Mouse (Mus musculus): ENCODE data around the gene Lrch1. TPM values are rescaled to one million over a fixed set of nuclear protein-coding genes. Genes with fewer than 3 reads are reported as not detected.

Lrch1 gene
- polyA plus RNA-seq, 1 experiment: 13.6 TPM

DNA sequence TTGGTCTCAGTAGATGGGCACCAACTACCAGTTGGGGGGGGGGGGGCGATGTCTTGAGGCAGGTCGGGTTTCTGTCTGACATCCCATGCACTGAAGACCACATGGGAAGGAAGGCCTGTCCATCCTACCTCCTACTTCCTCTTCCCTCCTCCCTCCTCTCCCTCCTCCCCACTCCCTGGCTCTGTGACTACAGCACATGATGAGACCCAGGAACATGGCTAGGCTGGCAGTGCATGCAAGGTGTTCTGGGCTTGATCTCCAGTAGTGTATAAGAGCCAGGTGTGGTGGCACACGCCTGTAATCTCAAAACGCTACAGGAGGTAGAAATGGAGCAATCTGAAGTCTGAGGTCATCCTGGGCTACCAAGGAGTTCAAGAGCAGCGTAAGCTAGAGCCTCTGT, 43.2 kb downstream of the Lrch1 start:
- no peak overlapping the region for H3K4me3 ChIP-seq (ENCODE audit: insufficient read depth, low read length)
- H3K27ac ChIP-seq (ENCODE audit: insufficient read depth, low read length): no peak overlapping the region
- H3K4me1 ChIP-seq (ENCODE audit: control insufficient read depth, insufficient read depth, low read length): peaks cover 5% of the 10 kb centered on the region; the same call in 1 of the 2 replicates
- TF ChIP-seq CTCF (IDR thresholded peaks at IDR 0.05; ENCODE audit: extremely low read depth, insufficient read depth, low read length) (no peak), POLR2A (IDR thresholded peaks at IDR 0.05; ENCODE audit: extremely low read depth, insufficient read depth, low read length) (no peak)

DNA sequence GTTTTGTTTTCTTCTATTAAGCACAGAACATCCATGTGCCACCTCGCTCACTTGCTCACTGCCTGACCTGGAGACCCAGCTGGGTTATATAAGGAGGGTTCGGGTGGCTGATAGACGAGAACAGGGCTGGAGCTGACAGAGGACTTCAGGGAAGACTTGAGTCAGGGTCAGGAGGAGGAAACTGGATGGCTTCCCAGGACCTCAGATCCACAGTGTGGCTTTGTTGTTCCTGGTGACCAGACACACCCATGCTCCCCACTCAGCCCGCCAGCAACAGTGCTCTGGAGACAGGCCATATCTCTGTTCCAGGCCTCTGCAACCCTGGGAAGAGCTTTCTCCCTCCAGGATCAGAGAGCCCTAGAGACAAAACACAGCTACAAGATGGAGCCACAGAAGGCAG, 44.6 kb downstream of the Lrch1 start:
- Histone ChIP-seq H3K4me1 (ENCODE audit: control insufficient read depth, insufficient read depth, low read length) (peaks cover 5% of the 10 kb centered on the region; the same call in 1 of the 2 replicates), H3K27ac (ENCODE audit: insufficient read depth, low read length) (0 out of 2 replicates have a peak overlapping the region, but pooled peaks have one; percentile 28), H3K4me3 (ENCODE audit: insufficient read depth, low read length) (no peak overlapping the region)
- TF ChIP-seq CTCF (IDR thresholded peaks at IDR 0.05; ENCODE audit: extremely low read depth, insufficient read depth, low read length) (no peak), POLR2A (IDR thresholded peaks at IDR 0.05; ENCODE audit: extremely low read depth, insufficient read depth, low read length) (no peak)

DNA sequence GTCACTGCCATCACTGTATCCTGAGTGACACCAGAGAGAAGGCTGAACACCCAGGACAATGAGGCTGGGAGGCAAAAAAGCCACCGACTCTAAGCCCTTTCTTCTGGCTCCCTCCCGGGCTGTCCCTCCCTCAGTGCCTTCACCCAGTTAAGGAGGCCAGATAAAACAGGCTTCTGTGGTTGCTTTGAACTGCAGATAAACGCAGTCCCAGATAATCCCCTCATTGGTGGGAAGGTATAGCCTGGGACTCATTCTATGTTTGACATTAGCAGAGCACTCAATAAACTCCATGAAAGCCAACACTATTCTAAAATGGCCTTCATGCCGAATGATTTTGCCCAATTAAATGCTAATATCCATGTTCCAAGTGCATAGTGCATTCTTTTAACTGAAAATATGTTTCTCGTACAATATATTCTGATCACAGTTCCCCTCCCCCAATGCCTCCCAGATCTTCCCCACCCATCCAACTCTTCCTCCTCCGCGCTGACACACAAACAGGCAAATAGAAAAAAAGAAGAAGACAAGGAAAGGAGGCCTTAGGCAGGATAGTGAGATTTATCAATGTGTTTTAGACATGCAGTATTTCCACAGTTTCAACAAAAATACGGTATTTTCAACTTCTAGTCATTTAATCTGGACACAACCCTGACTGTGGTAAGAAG, 46.8 kb downstream of the Lrch1 start:
- TF ChIP-seq CTCF (IDR thresholded peaks at IDR 0.05; ENCODE audit: extremely low read depth, insufficient read depth, low read length): no peak
- TF ChIP-seq POLR2A (IDR thresholded peaks at IDR 0.05; ENCODE audit: extremely low read depth, insufficient read depth, low read length): no peak
- H3K27ac ChIP-seq (ENCODE audit: insufficient read depth, low read length): no peak overlapping the region
- no peak overlapping the region for H3K4me3 ChIP-seq (ENCODE audit: insufficient read depth, low read length)
- no peaks in the 10 kb centered on the region for H3K4me1 ChIP-seq (ENCODE audit: control insufficient read depth, insufficient read depth, low read length)

DNA sequence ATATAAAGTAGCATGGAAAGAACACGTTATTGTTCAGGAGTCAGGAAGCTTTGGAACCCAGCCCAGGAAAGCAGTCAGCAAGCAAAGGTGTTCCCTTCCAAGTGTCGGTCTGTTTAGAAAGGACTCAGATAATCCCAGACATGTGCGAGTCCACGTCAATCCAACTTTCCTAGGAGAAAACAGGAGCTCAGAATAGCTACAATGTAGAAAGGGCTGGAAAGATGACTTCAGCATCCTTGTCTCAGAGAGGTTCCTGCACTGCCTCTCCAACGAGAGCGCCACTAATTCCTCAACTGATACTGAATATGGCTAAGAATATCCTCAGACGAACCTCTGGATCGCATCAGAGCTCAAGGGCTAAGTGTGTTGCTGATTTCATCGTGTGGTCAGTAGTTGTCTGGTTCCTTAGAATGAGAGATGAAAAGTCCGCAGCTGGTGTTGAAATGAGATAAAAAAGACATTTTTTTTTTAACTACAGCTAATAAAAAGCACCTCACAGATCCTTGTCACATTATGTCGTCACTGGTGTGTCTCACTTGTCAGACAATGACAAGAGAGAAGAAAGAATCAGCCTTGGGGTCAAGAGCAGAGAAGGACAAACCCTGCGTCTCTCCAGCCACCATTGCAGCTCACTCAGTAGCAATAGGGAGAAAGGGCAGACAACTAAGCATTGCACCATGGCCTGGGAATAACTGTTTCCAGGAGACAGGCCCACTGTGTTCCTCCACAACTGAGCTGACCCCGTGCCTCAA, 47.5 kb downstream of the Lrch1 start:
- no peak for TF ChIP-seq POLR2A (IDR thresholded peaks at IDR 0.05; ENCODE audit: extremely low read depth, insufficient read depth, low read length)
- TF ChIP-seq CTCF (IDR thresholded peaks at IDR 0.05; ENCODE audit: extremely low read depth, insufficient read depth, low read length): no peak
- H3K4me3 ChIP-seq (ENCODE audit: insufficient read depth, low read length): no peak overlapping the region

DNA sequence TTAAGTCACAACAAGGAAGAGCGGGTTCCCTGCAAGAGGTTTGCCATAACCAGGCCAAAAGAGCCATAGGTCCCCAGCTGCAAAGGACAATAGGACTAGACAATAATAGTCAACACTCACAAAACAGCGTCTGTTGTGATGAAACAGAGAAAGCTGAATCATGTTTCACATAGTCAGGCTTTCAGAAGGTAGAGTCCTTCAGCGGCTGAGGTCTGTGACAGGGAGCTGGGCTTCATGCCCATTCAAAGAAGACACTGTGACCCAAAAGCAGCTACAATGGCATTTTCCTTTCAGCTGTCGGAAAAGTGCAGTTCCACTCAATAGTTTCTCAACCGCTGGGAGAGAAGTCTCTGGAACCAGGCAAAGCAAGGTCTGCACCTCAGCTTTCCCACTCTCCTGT, 48.7 kb downstream of the Lrch1 start:
- Histone ChIP-seq H3K4me3 (ENCODE audit: insufficient read depth, low read length) (no peak overlapping the region), H3K4me1 (ENCODE audit: control insufficient read depth, insufficient read depth, low read length) (no peaks in the 10 kb centered on the region), H3K27ac (ENCODE audit: insufficient read depth, low read length) (no peak overlapping the region)
- TF ChIP-seq POLR2A (IDR thresholded peaks at IDR 0.05; ENCODE audit: extremely low read depth, insufficient read depth, low read length) (no peak), CTCF (IDR thresholded peaks at IDR 0.05; ENCODE audit: extremely low read depth, insufficient read depth, low read length) (no peak)

More for the DNA sequence above, 47.5 kb downstream of the Lrch1 start:
- Histone ChIP-seq H3K27ac (ENCODE audit: insufficient read depth, low read length) (no peak overlapping the region), H3K4me1 (ENCODE audit: control insufficient read depth, insufficient read depth, low read length) (no peaks in the 10 kb centered on the region)

DNA sequence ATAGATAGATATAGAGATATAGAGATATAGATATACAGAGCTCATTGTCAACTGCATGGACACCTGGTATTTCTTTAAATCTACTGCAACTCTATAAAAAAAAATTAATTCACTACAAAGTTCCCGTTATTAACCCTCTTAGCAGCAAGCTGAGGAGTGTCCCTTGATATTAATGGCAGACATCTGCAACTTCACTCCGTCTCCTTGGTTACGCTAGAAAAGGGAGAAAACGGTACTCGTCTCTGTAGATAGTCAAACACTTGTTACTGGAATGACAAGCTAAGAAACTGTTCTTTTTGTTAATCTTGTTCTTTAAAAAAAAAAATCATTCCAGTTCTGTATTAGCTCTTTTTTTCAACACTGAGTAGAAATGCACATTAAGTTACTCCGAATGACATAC, 54.0 kb downstream of the Lrch1 start:
- H3K27ac ChIP-seq (ENCODE audit: insufficient read depth, low read length): no peak overlapping the region
- H3K4me1 ChIP-seq (ENCODE audit: control insufficient read depth, insufficient read depth, low read length): peaks cover 2% of the 10 kb centered on the region
- H3K4me3 ChIP-seq (ENCODE audit: insufficient read depth, low read length): no peak overlapping the region
- TF ChIP-seq POLR2A (IDR thresholded peaks at IDR 0.05; ENCODE audit: extremely low read depth, insufficient read depth, low read length): no peak
- TF ChIP-seq CTCF (IDR thresholded peaks at IDR 0.05; ENCODE audit: extremely low read depth, insufficient read depth, low read length): no peak

DNA sequence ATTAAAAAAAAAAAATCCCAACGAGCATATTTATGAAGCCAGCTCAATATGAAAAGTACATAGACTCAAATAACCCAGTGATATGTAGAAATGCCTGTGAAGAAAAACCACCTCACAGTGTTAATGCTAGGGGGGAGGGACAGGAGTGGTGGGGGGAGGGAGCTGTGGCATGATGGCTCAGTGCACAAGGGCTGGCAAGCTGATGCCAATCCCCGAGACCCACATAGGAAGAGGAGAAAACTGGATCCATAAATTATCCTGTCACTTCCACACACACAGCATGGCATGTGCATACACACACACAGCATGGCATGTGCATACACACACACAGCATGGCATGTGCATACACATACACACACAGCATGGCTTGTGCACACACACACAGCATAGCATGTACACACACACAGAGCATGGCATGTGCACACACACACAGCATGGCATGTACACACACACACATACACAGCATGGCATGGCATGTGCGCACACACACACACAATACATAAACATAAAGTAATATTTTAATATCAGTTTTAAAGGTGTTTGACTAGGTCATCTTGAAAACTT, 54.5 kb downstream of the Lrch1 start:
- Histone ChIP-seq H3K4me1 (ENCODE audit: control insufficient read depth, insufficient read depth, low read length) (peaks cover 2% of the 10 kb centered on the region), H3K4me3 (ENCODE audit: insufficient read depth, low read length) (no peak overlapping the region)
- TF ChIP-seq CTCF (IDR thresholded peaks at IDR 0.05; ENCODE audit: extremely low read depth, insufficient read depth, low read length) (no peak), POLR2A (IDR thresholded peaks at IDR 0.05; ENCODE audit: extremely low read depth, insufficient read depth, low read length) (no peak)

DNA sequence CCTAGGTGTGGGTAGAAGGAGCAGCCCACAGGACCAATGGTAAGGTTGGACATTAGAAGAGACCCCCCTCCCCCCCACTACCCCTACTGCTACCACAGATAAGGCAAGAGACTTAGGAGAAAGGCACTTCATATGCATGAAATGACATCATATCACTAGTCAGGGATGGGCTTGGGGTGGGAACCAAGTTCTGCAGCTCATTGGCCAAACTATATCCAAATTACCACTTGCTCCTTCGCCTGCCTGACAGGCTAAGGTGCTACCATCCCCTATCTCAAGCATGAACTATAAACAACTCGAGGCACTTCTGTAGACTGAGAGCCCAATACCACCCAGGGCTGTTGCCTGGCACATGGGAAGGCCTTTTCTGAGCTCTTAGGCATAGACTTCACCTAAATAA, 58.4 kb downstream of the Lrch1 start:
- TF ChIP-seq CTCF (IDR thresholded peaks at IDR 0.05; ENCODE audit: extremely low read depth, insufficient read depth, low read length): no peak
- no peak for TF ChIP-seq POLR2A (IDR thresholded peaks at IDR 0.05; ENCODE audit: extremely low read depth, insufficient read depth, low read length)
- Histone ChIP-seq H3K4me1 (ENCODE audit: control insufficient read depth, insufficient read depth, low read length) (peaks cover 4% of the 10 kb centered on the region), H3K4me3 (ENCODE audit: insufficient read depth, low read length) (no peak overlapping the region), H3K27ac (ENCODE audit: insufficient read depth, low read length) (no peak overlapping the region)

More for the DNA sequence above, 54.5 kb downstream of the Lrch1 start:
- no peak overlapping the region for H3K27ac ChIP-seq (ENCODE audit: insufficient read depth, low read length)

DNA sequence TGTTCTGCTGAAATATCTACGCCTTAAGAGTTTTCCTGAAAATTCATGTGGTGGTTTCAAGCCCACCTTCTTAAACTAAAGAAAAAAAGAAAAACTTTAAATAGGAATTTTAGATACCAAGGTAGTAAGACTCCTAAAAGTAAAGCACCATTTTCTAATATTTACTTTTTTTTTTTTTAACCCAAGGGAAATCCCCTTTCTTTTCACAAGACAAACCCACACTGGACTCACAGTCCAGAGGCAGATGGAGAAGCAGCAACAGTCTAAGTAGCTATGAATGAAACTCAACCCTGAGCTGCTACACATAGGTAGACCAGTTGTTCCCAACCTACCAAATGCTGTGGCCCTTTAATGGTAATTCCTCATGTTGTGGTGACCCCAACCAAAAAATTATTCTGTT, 59.6 kb downstream of the Lrch1 start:
- Histone ChIP-seq H3K4me1 (ENCODE audit: control insufficient read depth, insufficient read depth, low read length) (peaks cover 2% of the 10 kb centered on the region), H3K27ac (ENCODE audit: insufficient read depth, low read length) (no peak overlapping the region), H3K4me3 (ENCODE audit: insufficient read depth, low read length) (no peak overlapping the region)
- TF ChIP-seq CTCF (IDR thresholded peaks at IDR 0.05; ENCODE audit: extremely low read depth, insufficient read depth, low read length): no peak
- no peak for TF ChIP-seq POLR2A (IDR thresholded peaks at IDR 0.05; ENCODE audit: extremely low read depth, insufficient read depth, low read length)
